Mouse (Mus musculus): ENCODE measurements around the gene Dhx8. TPM values are rescaled to one million over a fixed set of nuclear protein-coding genes. Genes with fewer than 3 reads are reported as not detected.

The Dhx8 gene
- polyA plus RNA-seq (2017; shearing (Covaris generic)): 52.8 TPM

DNA sequence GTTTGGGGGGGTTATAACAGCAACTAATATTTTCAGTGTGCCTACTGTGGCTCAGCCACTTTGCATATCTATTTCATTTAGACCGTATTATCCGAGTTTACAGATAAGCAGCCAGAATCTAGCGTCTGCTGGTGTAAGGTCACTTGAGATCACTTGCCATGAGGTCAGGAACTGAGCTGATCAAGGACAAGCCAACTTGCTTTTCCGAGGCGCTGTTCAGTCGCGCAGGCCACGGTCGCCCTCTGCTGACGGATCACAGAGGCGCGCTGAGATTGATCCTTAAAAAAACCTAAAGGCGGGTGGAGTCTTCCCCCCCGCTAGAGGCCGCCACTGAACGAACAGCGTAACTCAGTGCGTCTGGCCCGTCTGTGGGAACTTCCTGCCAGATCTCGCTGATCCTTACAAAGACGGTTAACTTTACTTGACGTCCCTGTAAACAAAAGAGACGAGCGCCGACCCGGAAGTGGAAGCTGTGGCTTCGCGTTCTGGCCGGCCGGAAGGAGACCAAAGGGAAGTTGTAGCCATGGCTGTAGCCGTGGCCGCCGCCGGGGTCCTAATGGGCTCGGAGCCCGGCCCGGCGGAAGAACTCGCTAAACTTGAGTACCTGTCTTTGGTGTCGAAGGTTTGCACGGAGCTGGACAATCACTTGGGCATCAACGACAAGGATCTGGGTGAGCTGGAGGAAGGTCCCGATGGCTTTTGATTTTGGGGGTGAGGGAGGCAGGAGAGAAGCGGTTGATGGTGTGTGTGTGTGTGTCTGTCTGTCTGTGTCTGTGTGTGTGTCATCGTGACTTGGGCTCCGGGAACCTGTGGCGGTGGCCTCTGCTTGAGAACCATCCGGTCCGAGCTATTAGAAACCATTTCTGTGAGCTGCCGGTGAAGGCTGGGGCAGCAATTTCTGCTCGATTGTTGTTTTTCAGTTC lies at the start of gene Dhx8:
Gene Dhx8, plus strand, starts transcription at position 402 of the 923 bp plus-strand sequence.

DNA sequence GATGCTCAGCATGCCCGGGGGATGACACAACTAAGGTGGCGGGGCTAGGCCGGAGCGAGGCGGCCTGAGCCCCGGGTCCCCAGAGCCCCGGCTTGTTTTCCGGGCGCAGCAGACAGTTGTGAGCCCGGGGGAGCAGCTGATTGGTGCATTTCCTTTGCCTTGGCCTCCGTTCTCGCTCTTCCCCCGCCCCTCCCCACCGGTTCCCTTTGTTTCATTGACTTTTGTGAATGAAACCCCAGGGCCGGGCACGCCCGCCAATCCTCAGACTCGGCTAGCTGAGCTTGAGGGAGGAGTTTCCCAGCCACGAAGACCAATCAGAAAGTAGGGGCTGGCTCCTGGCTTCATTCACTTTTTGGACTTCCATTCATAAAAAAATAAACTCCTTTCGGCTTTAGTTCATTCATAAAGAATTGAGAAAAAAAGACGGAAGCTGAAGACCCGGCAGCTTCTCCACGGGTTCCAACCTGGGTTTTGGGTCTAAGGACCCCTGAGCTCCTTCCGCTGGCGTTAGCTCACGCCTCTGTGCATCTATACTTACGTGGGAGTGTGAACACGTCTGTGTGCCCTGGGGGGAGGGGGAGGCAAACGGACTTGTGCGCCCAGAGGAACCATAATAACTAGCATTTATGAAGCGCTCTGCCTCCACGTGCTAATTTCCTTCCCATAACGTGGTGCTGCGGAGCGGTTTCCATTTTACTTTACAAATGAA lies 52.6 kb downstream of the Dhx8 start, which contains the start of gene Etv4:
Gene Etv4, minus strand, starts transcription at position 229 of the 709 bp plus-strand sequence.

Other genes starting within 250 kb of the Dhx8 start
- 2.2 TPM for gene Brca1, start 181.0 kb upstream of the Dhx8 start, polyA plus RNA-seq (2017; shearing (Covaris generic))
- 136 TPM for gene Nbr1, start 180.8 kb upstream of the Dhx8 start, polyA plus RNA-seq (2017; shearing (Covaris generic))
- 15.4 TPM for gene Tmem106a, start 150.7 kb upstream of the Dhx8 start, polyA plus RNA-seq (2017; shearing (Covaris generic))
- not detected for gene Gm11634, start 133.7 kb upstream of the Dhx8 start, polyA plus RNA-seq (2017; shearing (Covaris generic))
- gene Rdm1, start 105.7 kb upstream of the Dhx8 start, polyA plus RNA-seq (2017; shearing (Covaris generic)): 45.2 TPM
- 12.0 TPM for gene Arl4d, start 67.4 kb upstream of the Dhx8 start, polyA plus RNA-seq (2017; shearing (Covaris generic))
- gene Etv4, start 52.5 kb downstream of the Dhx8 start, polyA plus RNA-seq (2017; shearing (Covaris generic)): not detected
- not detected for gene Meox1, start 161.5 kb downstream of the Dhx8 start, polyA plus RNA-seq (2017; shearing (Covaris generic))
- gene Sost, start 234.1 kb downstream of the Dhx8 start, polyA plus RNA-seq (2017; shearing (Covaris generic)): not detected